Mouse (Mus musculus): ENCODE measurements around the gene Atrip. TPM values are rescaled to one million over a fixed set of nuclear protein-coding genes. Genes with fewer than 3 reads are reported as not detected.
A peak's percentile ranks its signal among the peaks of the same experiment; 100 is the strongest.

Atrip gene
- polyA plus RNA-seq, 1 experiment from 2014 or later, result 27.2 TPM

DNA sequence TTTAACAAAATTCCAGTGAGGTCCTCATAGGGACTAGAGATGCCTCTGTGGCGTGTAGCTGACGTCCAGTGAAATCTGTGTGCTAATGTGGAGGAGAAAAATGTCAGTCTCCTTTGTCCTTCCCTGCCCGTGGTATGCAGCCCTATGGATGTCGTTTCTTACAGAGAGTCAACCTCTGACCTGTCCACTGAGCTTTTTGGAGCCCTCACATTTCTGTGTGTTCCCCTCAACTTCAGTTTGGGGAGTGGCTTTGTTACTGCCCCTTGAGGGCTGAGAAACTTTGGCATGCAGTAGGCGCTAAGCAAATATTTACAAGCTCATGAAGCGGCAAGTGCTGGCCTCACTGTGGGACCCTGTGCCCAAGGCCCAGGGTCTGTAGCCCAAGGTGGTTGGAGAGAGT is 23.4 kb upstream of the Atrip start:
- Histone ChIP-seq H3K4me3 (ENCODE audit: low read depth, low read length) (peak overlapping the region; percentile 65), H3K9me3 (replicated peaks; ENCODE audit: control insufficient read depth, low read length) (no peaks in the 10 kb centered on the region), H3K27ac (replicated peaks; ENCODE audit: low read depth, low read length) (peak overlapping the region; percentile 99; the same call in 1 of the 2 replicates), H3K36me3 (replicated peaks; ENCODE audit: control insufficient read depth, insufficient read depth, low read depth, low read length) (no peaks in the 10 kb centered on the region; the same call in 1 of the 2 replicates), H3K27me3 (ENCODE audit: control insufficient read depth, insufficient read depth, low read length) (no peaks in the 10 kb centered on the region), H3K4me2 (ENCODE audit: low read depth, low read length) (peak overlapping the region; percentile 79), H3K9ac (replicated peaks; ENCODE audit: low read length) (peak overlapping the region; percentile 97), H3K4me1 (ENCODE audit: control insufficient read depth, insufficient read depth, low read length) (peaks cover 2% of the 10 kb centered on the region)
- ATAC-seq (replicated peaks; ENCODE audit: insufficient number of reproducible peaks, low FRiP score, low TSS enrichment, low read depth) (no peak), DNase-seq (ENCODE audit: low spot score) (no peak)
- WGBS, result 14% methylated on average over 6 of the region's 6 CpGs

- H3K9me3 ChIP-seq (replicated peaks; ENCODE audit: control insufficient read depth, low read length), result no peaks in the 10 kb centered on the region
Measured at GRCm38 (mm10) chr9:109096856-109097255, 22.9 kb upstream of the Atrip start.

DNA sequence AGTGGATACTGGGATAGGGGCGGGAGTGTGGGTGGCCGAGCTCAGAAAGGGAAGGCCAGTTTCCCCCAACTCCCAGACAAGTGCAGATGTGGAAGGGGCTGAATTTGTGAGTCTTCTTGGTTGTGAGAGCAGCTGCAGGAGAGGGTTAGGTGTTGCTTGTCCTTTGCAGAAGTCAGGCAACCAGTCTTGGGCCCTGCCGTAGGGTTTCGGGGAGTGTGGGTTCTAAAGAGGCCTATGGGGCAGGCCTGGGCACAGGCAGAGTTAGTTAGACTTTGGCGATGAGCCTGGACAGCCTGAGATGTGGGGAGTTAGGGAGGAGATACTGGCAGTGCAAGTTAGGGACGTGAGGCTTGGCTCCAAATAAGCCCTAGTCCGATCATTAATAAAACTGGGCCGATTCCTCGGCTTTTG is 22.3 kb upstream of the Atrip start:
- Histone ChIP-seq H3K36me3 (replicated peaks; ENCODE audit: control insufficient read depth, insufficient read depth, low read depth, low read length) (no peaks in the 10 kb centered on the region), H3K27ac (replicated peaks; ENCODE audit: low read depth, low read length) (peak overlapping the region; percentile 99), H3K4me3 (ENCODE audit: low read depth, low read length) (peak overlapping the region; percentile 65), H3K4me2 (ENCODE audit: low read depth, low read length) (peak overlapping the region; percentile 79), H3K4me1 (ENCODE audit: control insufficient read depth, insufficient read depth, low read length) (peaks cover 2% of the 10 kb centered on the region), H3K9ac (replicated peaks; ENCODE audit: low read length) (peak overlapping the region; percentile 97), H3K9me3 (replicated peaks; ENCODE audit: control insufficient read depth, low read length) (no peaks in the 10 kb centered on the region), H3K27me3 (ENCODE audit: control insufficient read depth, insufficient read depth, low read length) (no peaks in the 10 kb centered on the region)
- 23% methylated on average over 9 of the region's 9 CpGs for WGBS
- ATAC-seq (replicated peaks; ENCODE audit: insufficient number of reproducible peaks, low FRiP score, low TSS enrichment, low read depth), result no peak
- DNase-seq (ENCODE audit: low spot score), result peak; percentile 23

More at GRCm38 (mm10) chr9:109096856-109097255, 22.9 kb upstream of the Atrip start:
- peak overlapping the region; percentile 79 for H3K4me2 ChIP-seq (ENCODE audit: low read depth, low read length)
- peak overlapping the region; percentile 65 for H3K4me3 ChIP-seq (ENCODE audit: low read depth, low read length)
- H3K36me3 ChIP-seq (replicated peaks; ENCODE audit: control insufficient read depth, insufficient read depth, low read depth, low read length), result no peaks in the 10 kb centered on the region
- peak overlapping the region; percentile 97 for H3K9ac ChIP-seq (replicated peaks; ENCODE audit: low read length)
- no peak for ATAC-seq (replicated peaks; ENCODE audit: insufficient number of reproducible peaks, low FRiP score, low TSS enrichment, low read depth)
- peaks cover 2% of the 10 kb centered on the region for H3K4me1 ChIP-seq (ENCODE audit: control insufficient read depth, insufficient read depth, low read length)
- peak; percentile 33 for DNase-seq (ENCODE audit: low spot score)
- no peaks in the 10 kb centered on the region for H3K27me3 ChIP-seq (ENCODE audit: control insufficient read depth, insufficient read depth, low read length)
- H3K27ac ChIP-seq (replicated peaks; ENCODE audit: low read depth, low read length), result peak overlapping the region; percentile 99
- 24% methylated on average over 6 of the region's 6 CpGs for WGBS

DNA sequence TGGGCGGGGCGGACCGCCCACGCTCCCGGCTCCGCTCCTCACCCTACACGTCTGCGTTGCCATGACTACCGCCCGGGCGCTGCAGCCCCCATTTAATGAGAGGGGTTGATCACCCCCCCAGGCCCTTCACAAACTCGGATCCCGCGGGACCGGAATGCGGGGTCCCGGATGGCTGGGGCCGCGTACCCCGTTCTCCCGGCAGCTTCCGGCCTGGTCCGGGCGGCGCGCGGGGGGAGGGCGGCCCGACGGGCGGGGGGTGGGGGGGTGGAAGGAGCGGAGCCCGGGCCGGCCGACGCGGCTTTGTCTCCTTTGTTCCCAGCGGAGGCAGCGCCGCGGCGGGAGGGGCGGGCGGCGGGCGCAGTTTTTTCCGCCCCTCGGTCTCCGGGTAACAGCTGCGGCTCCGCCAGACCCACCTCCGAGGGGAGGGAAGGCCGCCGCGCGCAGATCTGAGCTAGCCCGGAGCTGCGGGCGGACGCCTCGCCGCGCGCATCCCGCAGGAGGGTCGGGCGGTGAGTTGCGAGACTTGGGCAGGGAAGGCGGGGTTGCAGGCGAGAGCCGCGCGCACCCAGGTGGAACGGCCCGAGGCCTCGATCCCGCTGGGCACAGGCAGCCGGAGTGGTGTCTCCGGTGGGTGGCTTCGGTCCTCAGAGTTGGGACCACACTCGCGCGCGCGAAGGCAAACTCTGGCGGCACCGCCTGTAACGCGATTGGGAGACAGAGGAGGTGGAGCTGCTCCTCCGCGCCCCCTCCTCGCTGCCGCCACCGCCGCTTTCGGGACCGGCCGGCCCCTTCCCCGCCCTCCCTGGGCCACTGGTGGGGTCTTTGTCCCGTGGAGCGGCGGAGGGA is 21.4 kb upstream of the Atrip start, which contains the start of gene Plxnb1:
Gene Plxnb1 (plus strand): TSS at position 253 of the 846 bp plus-strand sequence.
- peaks cover 2% of the 10 kb centered on the region for H3K4me1 ChIP-seq (ENCODE audit: control insufficient read depth, insufficient read depth, low read length)
- peak within 1 kb of the TSS; percentile 79 for H3K4me2 ChIP-seq (ENCODE audit: low read depth, low read length)
- peak within 1 kb of the TSS; percentile 99 for H3K27ac ChIP-seq (replicated peaks; ENCODE audit: low read depth, low read length)
- H3K36me3 ChIP-seq (replicated peaks; ENCODE audit: control insufficient read depth, insufficient read depth, low read depth, low read length), result no peaks in the 10 kb centered on the region
- peak within 1 kb of the TSS; percentile 97 for H3K9ac ChIP-seq (replicated peaks; ENCODE audit: low read length)
- no peaks in the 10 kb centered on the region for H3K9me3 ChIP-seq (replicated peaks; ENCODE audit: control insufficient read depth, low read length)
- peak; percentile 87 for DNase-seq (ENCODE audit: low spot score)
- ATAC-seq (replicated peaks; ENCODE audit: insufficient number of reproducible peaks, low FRiP score, low TSS enrichment, low read depth), result peak; percentile 64
- WGBS, result under 1% methylated on average over 91 of the region's 102 CpGs
- H3K4me3 ChIP-seq (ENCODE audit: low read depth, low read length), result peak within 1 kb of the TSS; percentile 65
- H3K27me3 ChIP-seq (ENCODE audit: control insufficient read depth, insufficient read depth, low read length), result no peaks in the 10 kb centered on the region

DNA sequence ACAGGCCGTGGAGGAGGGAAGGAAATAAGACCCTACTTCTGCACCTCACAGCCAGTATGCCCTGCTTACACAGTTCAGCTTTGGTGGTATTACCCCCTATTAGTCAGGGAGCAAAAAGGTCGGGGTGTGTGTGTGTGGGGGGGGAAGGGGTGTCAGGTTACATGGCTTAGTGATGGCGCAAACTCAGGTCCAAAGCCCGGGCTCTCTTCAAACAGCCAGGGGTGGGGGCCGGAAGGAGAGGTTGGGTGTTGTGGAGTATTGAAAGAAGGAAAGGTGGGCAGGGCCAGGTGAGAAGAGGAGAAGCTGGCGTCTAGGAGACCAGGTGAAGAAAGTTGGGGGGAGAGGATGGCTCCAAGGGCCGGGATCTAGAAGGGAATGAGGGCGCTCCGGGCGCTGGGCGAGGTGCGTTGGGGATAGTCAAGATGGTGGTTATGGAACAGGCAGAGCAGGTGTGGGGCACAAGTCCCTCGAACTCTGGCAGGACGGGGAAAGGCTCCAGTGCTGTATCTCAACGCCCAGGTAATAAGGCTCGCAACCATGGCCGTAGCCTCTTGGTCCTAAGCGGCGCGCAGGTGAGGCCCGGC is 20.7 kb upstream of the Atrip start:
- Histone ChIP-seq H3K36me3 (replicated peaks; ENCODE audit: control insufficient read depth, insufficient read depth, low read depth, low read length) (no peaks in the 10 kb centered on the region), H3K27me3 (ENCODE audit: control insufficient read depth, insufficient read depth, low read length) (no peaks in the 10 kb centered on the region), H3K4me1 (ENCODE audit: control insufficient read depth, insufficient read depth, low read length) (peaks cover 2% of the 10 kb centered on the region), H3K27ac (replicated peaks; ENCODE audit: low read depth, low read length) (peak overlapping the region; percentile 99), H3K9me3 (replicated peaks; ENCODE audit: control insufficient read depth, low read length) (no peaks in the 10 kb centered on the region), H3K4me3 (ENCODE audit: low read depth, low read length) (peak overlapping the region; percentile 65), H3K9ac (replicated peaks; ENCODE audit: low read length) (peak overlapping the region; percentile 97), H3K4me2 (ENCODE audit: low read depth, low read length) (peak overlapping the region; percentile 79)
- WGBS, result under 1% methylated on average over 21 of the region's 21 CpGs
- peak; percentile 37 for ATAC-seq (replicated peaks; ENCODE audit: insufficient number of reproducible peaks, low FRiP score, low TSS enrichment, low read depth)
- peak; percentile 71 for DNase-seq (ENCODE audit: low spot score)

- 14% methylated on average over 11 of the region's 11 CpGs for WGBS
- H3K4me1 ChIP-seq (ENCODE audit: control insufficient read depth, insufficient read depth, low read length), result peaks cover 2% of the 10 kb centered on the region
- ATAC-seq (replicated peaks; ENCODE audit: insufficient number of reproducible peaks, low FRiP score, low TSS enrichment, low read depth), result no peak
Measured at GRCm38 (mm10) chr9:109093786-109094552, 20.0 kb upstream of the Atrip start.

GRCm38 (mm10) chr9:109092799-109093198 is 18.9 kb upstream of the Atrip start:
- Histone ChIP-seq H3K27me3 (ENCODE audit: control insufficient read depth, insufficient read depth, low read length) (no peaks in the 10 kb centered on the region), H3K36me3 (replicated peaks; ENCODE audit: control insufficient read depth, insufficient read depth, low read depth, low read length) (no peaks in the 10 kb centered on the region), H3K4me1 (ENCODE audit: control insufficient read depth, insufficient read depth, low read length) (peaks cover 2% of the 10 kb centered on the region), H3K27ac (replicated peaks; ENCODE audit: low read depth, low read length) (no peak overlapping the region), H3K4me2 (ENCODE audit: low read depth, low read length) (no peak overlapping the region), H3K9ac (replicated peaks; ENCODE audit: low read length) (no peak overlapping the region), H3K9me3 (replicated peaks; ENCODE audit: control insufficient read depth, low read length) (no peaks in the 10 kb centered on the region), H3K4me3 (ENCODE audit: low read depth, low read length) (no peak overlapping the region)
- ATAC-seq (replicated peaks; ENCODE audit: insufficient number of reproducible peaks, low FRiP score, low TSS enrichment, low read depth) (no peak), DNase-seq (ENCODE audit: low spot score) (no peak)
- WGBS, result 25% methylated on average over 6 of the region's 6 CpGs

More at GRCm38 (mm10) chr9:109093786-109094552, 20.0 kb upstream of the Atrip start:
- peak overlapping the region; percentile 79 for H3K4me2 ChIP-seq (ENCODE audit: low read depth, low read length)
- H3K9ac ChIP-seq (replicated peaks; ENCODE audit: low read length), result no peak overlapping the region
- H3K36me3 ChIP-seq (replicated peaks; ENCODE audit: control insufficient read depth, insufficient read depth, low read depth, low read length), result no peaks in the 10 kb centered on the region
- H3K9me3 ChIP-seq (replicated peaks; ENCODE audit: control insufficient read depth, low read length), result no peaks in the 10 kb centered on the region
- H3K4me3 ChIP-seq (ENCODE audit: low read depth, low read length), result no peak overlapping the region
- H3K27ac ChIP-seq (replicated peaks; ENCODE audit: low read depth, low read length), result peak overlapping the region; percentile 99
- no peak for DNase-seq (ENCODE audit: low spot score)
- no peaks in the 10 kb centered on the region for H3K27me3 ChIP-seq (ENCODE audit: control insufficient read depth, insufficient read depth, low read length)

All from embryonic facial prominence, embryonic 11.5 days (tissue).